Mouse (Mus musculus): ENCODE data around the gene Ddx39b. TPM values are rescaled to one million over a fixed set of nuclear protein-coding genes. Genes with fewer than 3 reads are reported as not detected.

The Ddx39b gene
- polyA plus RNA-seq, 1 experiment, result 206 TPM

DNA sequence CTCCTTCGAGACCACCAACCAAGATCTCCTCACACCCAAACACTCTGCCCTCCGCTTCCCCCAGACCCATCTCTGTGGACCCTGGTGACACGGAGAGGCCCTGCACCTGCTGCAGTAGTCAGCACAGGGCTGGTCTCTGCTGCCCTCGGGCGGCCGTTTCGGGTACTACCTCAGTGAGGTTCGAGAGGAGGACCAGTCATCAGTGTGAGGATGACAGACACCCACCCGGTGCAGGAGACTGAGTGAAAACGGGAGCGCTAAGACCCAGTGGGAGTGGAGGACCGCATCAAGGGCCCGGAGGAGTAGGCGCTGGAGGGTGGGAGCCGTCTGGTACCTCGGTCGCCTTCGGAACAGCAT is 5.2 kb upstream of the Ddx39b start:
- Histone ChIP-seq H3K4me3 (ENCODE audit: insufficient read depth, low read depth, low read length) (peak overlapping the region; percentile 69), H3K36me3 (ENCODE audit: control insufficient read depth, insufficient read depth, low read length) (no peaks in the 10 kb centered on the region), H3K4me1 (ENCODE audit: control insufficient read depth, insufficient read depth, low read length) (peaks cover 8% of the 10 kb centered on the region; the same call in 1 of the 2 replicates), H3K27ac (ENCODE audit: insufficient read depth, low read depth, low read length) (peak overlapping the region; percentile 92), H3K27me3 (replicated peaks; ENCODE audit: control insufficient read depth, insufficient read depth, low read length) (no peaks in the 10 kb centered on the region)
- under 1% methylated on average over 18 of the region's 18 CpGs for WGBS
- no peak for TF ChIP-seq POLR2A (IDR thresholded peaks at IDR 0.05; ENCODE audit: low read depth, low read length)
- TF ChIP-seq CTCF (conservative IDR thresholded peaks at IDR 0.05; ENCODE audit: insufficient read depth, insufficient read length, low read depth, low read length), result peak; percentile 94
- DNase-seq, result peak; percentile 97

DNA sequence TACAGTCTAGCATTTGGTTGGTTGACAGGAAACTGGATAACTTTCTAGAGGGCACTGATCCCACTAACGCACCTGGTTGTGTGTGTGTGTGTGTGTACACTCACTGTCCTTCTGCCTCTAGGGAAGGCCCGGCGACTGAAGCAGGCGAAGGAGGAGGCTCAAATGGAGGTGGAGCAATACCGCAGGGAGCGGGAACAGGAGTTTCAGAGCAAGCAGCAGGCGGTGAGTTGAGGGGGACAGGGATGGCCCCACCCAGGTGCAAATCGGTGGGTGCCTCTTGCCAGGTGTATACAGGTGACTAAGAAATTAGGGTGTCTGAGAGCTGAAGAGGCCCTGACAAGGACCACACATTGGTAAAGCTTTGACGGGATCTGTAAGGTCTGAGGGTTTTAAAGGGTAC is 4.5 kb upstream of the Ddx39b start:
- H3K27ac ChIP-seq (ENCODE audit: insufficient read depth, low read depth, low read length), result no peak overlapping the region
- no peaks in the 10 kb centered on the region for H3K36me3 ChIP-seq (ENCODE audit: control insufficient read depth, insufficient read depth, low read length)
- H3K4me1 ChIP-seq (ENCODE audit: control insufficient read depth, insufficient read depth, low read length), result peaks cover 8% of the 10 kb centered on the region; the same call in 1 of the 2 replicates
- no peak for DNase-seq
- TF ChIP-seq POLR2A (IDR thresholded peaks at IDR 0.05; ENCODE audit: low read depth, low read length) (no peak), CTCF (conservative IDR thresholded peaks at IDR 0.05; ENCODE audit: insufficient read depth, insufficient read length, low read depth, low read length) (no peak)
- no peaks in the 10 kb centered on the region for H3K27me3 ChIP-seq (replicated peaks; ENCODE audit: control insufficient read depth, insufficient read depth, low read length)
- WGBS, result 76% methylated on average over 9 of the region's 9 CpGs
- H3K4me3 ChIP-seq (ENCODE audit: insufficient read depth, low read depth, low read length), result no peak overlapping the region

DNA sequence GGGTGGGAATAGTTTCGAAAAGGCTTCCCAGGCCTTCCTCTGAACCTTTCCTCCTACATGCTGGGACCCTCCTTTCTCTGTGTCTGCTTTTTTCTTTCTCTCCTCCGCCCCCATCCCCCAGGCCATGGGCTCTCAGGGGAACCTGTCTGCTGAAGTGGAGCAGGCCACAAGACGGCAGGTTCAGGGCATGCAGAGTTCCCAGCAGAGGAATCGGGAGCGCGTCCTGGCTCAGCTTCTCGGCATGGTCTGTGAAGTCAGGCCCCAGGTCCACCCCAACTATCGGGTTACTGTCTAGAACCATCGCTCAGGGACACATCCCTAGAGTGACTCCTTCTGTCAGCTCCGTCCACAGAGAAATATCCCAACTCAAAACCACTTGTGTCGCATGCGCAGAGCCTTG is 4.0 kb upstream of the Ddx39b start:
- no peaks in the 10 kb centered on the region for H3K36me3 ChIP-seq (ENCODE audit: control insufficient read depth, insufficient read depth, low read length)
- no peak for DNase-seq
- H3K27me3 ChIP-seq (replicated peaks; ENCODE audit: control insufficient read depth, insufficient read depth, low read length), result no peaks in the 10 kb centered on the region
- H3K4me1 ChIP-seq (ENCODE audit: control insufficient read depth, insufficient read depth, low read length), result peaks cover 8% of the 10 kb centered on the region; the same call in 1 of the 2 replicates
- H3K27ac ChIP-seq (ENCODE audit: insufficient read depth, low read depth, low read length), result no peak overlapping the region
- TF ChIP-seq POLR2A (IDR thresholded peaks at IDR 0.05; ENCODE audit: low read depth, low read length) (no peak), CTCF (conservative IDR thresholded peaks at IDR 0.05; ENCODE audit: insufficient read depth, insufficient read length, low read depth, low read length) (no peak)
- no peak overlapping the region for H3K4me3 ChIP-seq (ENCODE audit: insufficient read depth, low read depth, low read length)
- 79% methylated on average over 12 of the region's 12 CpGs for WGBS

DNA sequence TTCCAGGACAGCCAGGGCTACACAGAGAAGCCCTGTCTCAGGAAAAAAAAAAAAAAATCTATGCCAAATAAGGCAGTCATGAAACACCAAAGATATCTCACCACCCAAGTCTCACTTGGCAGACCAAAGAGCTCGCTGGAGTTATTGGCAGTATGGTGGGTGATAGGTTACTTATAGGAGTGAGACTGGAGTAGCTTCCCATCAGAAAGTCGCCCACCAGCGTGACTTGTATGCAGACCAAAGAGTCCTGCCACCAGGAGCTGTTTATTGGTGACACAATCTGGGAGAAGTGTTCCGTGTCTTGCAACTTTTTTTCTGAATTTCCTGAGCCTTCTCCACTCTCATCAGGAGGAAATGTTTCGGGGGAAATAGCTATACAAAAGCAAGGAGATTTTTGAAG is 1.8 kb upstream of the Ddx39b start:
- H3K4me3 ChIP-seq (ENCODE audit: insufficient read depth, low read depth, low read length), result no peak overlapping the region
- H3K4me1 ChIP-seq (ENCODE audit: control insufficient read depth, insufficient read depth, low read length), result peaks cover 11% of the 10 kb centered on the region; the same call in 1 of the 2 replicates
- H3K36me3 ChIP-seq (ENCODE audit: control insufficient read depth, insufficient read depth, low read length), result peaks cover 5% of the 10 kb centered on the region; the same call in 1 of the 2 replicates
- WGBS, result 78% methylated on average over 5 of the region's 5 CpGs
- no peak for DNase-seq
- TF ChIP-seq CTCF (conservative IDR thresholded peaks at IDR 0.05; ENCODE audit: insufficient read depth, insufficient read length, low read depth, low read length) (no peak), POLR2A (IDR thresholded peaks at IDR 0.05; ENCODE audit: low read depth, low read length) (no peak)
- no peak overlapping the region for H3K27ac ChIP-seq (ENCODE audit: insufficient read depth, low read depth, low read length)
- no peaks in the 10 kb centered on the region for H3K27me3 ChIP-seq (replicated peaks; ENCODE audit: control insufficient read depth, insufficient read depth, low read length)

DNA sequence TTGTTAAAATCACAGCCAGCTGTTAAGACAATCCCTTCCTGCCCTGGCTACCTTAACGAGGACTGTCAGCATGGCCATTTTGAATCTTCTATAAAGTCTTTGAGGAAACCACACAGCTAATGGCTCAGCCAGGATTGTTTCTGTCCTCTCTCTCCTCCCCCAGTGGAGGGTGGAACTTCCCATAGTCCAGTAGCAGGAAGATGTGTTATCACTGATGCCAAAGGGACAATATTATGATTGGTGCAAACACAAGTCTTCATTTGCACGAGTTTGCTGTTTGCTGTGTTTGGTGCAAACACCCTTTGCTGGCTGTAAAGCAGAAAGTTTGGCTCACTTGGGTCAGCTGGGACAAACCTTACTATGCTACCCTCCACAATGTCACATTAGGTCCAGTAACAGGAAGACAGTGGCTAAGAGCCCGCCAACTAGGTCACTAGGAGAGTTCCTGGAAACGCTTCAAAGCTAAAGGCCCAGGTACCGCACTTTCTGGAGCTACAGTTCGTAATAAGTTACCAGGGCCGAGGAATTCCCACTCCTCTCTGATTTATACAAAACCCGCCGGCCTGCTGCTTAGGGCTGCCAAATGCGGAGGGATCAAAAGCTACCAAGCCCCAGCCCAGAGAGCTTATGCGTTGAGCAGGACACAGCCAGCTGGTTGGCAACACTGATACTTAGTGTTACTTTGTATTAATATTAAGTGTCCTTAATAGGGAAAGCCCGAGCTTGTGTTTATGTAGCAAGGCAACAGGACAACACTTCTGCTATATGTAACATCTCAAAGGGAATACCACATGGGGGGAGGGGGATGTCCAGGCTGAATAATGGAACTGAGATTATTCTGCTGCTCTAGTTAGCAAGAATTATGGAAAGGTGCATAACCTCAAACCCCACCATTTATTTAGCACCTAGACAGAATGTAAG is 902 bp upstream of the Ddx39b start:
- H3K4me3 ChIP-seq (ENCODE audit: insufficient read depth, low read depth, low read length), result peak overlapping the region; percentile 61
- no peaks in the 10 kb centered on the region for H3K27me3 ChIP-seq (replicated peaks; ENCODE audit: control insufficient read depth, insufficient read depth, low read length)
- 15% methylated on average over 12 of the region's 12 CpGs for WGBS
- peak; percentile 83 for DNase-seq
- TF ChIP-seq POLR2A (IDR thresholded peaks at IDR 0.05; ENCODE audit: low read depth, low read length), result peak; percentile 6
- no peak for TF ChIP-seq CTCF (conservative IDR thresholded peaks at IDR 0.05; ENCODE audit: insufficient read depth, insufficient read length, low read depth, low read length)
- peak overlapping the region; percentile 100 for H3K27ac ChIP-seq (ENCODE audit: insufficient read depth, low read depth, low read length)
- H3K36me3 ChIP-seq (ENCODE audit: control insufficient read depth, insufficient read depth, low read length), result peaks cover 5% of the 10 kb centered on the region; the same call in 1 of the 2 replicates
- peaks cover 13% of the 10 kb centered on the region; the same call in 1 of the 2 replicates for H3K4me1 ChIP-seq (ENCODE audit: control insufficient read depth, insufficient read depth, low read length)

DNA sequence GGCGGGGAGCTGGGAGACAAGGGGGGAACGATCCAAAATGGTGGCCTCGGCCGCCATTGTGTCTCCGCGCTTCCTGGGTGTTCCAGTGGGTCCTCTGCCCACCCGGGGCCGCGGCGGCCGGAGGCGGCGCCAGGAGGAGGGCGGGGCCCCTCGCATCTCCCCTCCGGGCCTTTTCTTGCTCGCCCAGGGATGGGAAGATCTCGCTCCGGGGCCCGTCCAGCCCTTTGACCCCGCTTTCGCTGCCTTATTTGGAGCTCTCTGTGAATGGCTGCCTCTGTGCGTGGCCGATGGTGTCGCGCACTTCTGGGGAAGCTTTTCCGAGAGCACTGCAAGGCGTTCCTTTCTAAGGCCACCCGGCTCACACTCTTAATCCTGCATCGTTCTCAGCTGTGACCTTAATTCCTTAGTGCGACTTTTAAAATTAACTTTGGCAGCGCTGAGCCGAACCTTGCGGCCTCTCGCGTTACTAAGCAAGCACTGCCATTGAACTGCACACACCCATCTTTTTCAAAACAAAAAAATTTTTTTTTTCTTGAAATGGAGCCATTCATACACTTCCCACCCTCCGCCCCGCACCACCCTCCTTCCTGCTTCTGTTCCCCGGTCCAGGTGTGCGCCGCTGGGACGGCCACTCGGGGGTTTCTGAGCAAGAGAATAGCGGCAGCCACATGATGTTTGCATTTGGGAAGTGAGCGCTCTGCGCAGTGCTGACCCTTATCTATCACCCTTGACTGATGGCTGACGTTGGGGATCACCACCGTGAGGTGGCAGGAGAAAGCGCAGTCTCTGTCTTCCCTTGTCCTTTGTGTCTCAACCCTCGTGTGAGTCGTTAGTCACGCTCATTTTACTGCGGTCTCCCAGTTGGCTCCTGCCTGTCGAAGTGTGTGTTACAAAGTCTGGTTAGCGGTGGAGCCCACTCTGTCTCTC is 732 bp downstream of the Ddx39b start:
- peak overlapping the region; percentile 58 for H3K4me3 ChIP-seq (ENCODE audit: insufficient read depth, low read depth, low read length)
- DNase-seq, result peak; percentile 89
- TF ChIP-seq CTCF (conservative IDR thresholded peaks at IDR 0.05; ENCODE audit: insufficient read depth, insufficient read length, low read depth, low read length), result peak; percentile 16; the same call in 1 of the 2 replicates
- TF ChIP-seq POLR2A (IDR thresholded peaks at IDR 0.05; ENCODE audit: low read depth, low read length), result peak; percentile 31
- no peaks in the 10 kb centered on the region for H3K27me3 ChIP-seq (replicated peaks; ENCODE audit: control insufficient read depth, insufficient read depth, low read length)
- H3K4me1 ChIP-seq (ENCODE audit: control insufficient read depth, insufficient read depth, low read length), result peaks cover 17% of the 10 kb centered on the region; the same call in 1 of the 2 replicates
- peaks cover 8% of the 10 kb centered on the region for H3K36me3 ChIP-seq (ENCODE audit: control insufficient read depth, insufficient read depth, low read length)
- under 1% methylated on average over 55 of the region's 55 CpGs for WGBS
- peak overlapping the region; percentile 97 for H3K27ac ChIP-seq (ENCODE audit: insufficient read depth, low read depth, low read length)
